Mouse (Mus musculus) olfactory bulb, adult 2 months (tissue): Measurements from ENCODE around the gene Rad51b. TPM values are rescaled to one million over a fixed set of nuclear protein-coding genes. Genes with fewer than 3 reads are reported as not detected.

Source experiments
- H3K27ac ChIP-seq: fragments of 200-500 bp; 2 replicates; pipeline ENCODE4 v1.5.1; 2012; ENCODE audit warnings: low read depth, low read length; ENCODE audit not compliant: insufficient read depth
- H3K4me1 ChIP-seq: fragments of 200-500 bp; 2 replicates; pipeline ENCODE4 v1.6.1; 2012; ENCODE audit warnings: low read length; ENCODE audit not compliant: control insufficient read depth, insufficient read depth
- H3K4me3 ChIP-seq: fragments of 200-500 bp; 2 replicates; pipeline ENCODE4 v1.5.1; 2012; ENCODE audit warnings: mild to moderate bottlenecking, low read depth, low read length, moderate library complexity; ENCODE audit not compliant: insufficient read depth
- CTCF ChIP-seq: fragments of 200-500 bp; IDR thresholded peaks from 2 replicates; pipeline ENCODE4 v1.5.1; 2012; ENCODE audit warnings: low read depth, mild to moderate bottlenecking, low read length, moderate library complexity; ENCODE audit not compliant: insufficient read depth
- POLR2A ChIP-seq: fragments of 200-500 bp; IDR thresholded peaks from 2 replicates; pipeline ENCODE4 v1.6.1; 2012; ENCODE audit warnings: mild to moderate bottlenecking, low read depth, low read length, moderate library complexity; ENCODE audit not compliant: insufficient read depth
- WGBS: fragments of 180-500 bp; shearing (Covaris S2); methylation state at CpG from one replicate; pipeline ENCODE4 v1.1.7; 2018; 5-methylcytosine and 5-hydroxymethylcytosine counted together
- polyA plus RNA-seq: library from polyadenylated mRNA; stranded (reverse); fragments of >200 nt; gene quantifications from 2 replicates; pipeline ENCODE4 v1.2.4, GENCODE M21; 2012; ENCODE audit warnings: low replicate concordance; ENCODE audit not compliant: missing spikeins, insufficient read depth, insufficient read length

The Rad51b gene
- polyA plus RNA-seq, 1 experiment, result not detected

GRCm38 (mm10) chr12:79612334-79613060, 315.4 kb downstream of the Rad51b start:
- WGBS, result 58% methylated on average over 14 of the region's 14 CpGs
- Histone ChIP-seq H3K4me3 (no peak overlapping the region), H3K4me1 (no peaks in the 10 kb centered on the region), H3K27ac (no peak overlapping the region)
- TF ChIP-seq CTCF, result peak; percentile 68
- TF ChIP-seq POLR2A, result no peak

GRCm38 (mm10) chr12:79613061-79613788, 316.1 kb downstream of the Rad51b start:
- WGBS, result 82% methylated on average over 8 of the region's 8 CpGs
- TF ChIP-seq CTCF (no peak), POLR2A (no peak)
- Histone ChIP-seq H3K4me3 (no peak overlapping the region), H3K27ac (no peak overlapping the region), H3K4me1 (no peaks in the 10 kb centered on the region)

DNA sequence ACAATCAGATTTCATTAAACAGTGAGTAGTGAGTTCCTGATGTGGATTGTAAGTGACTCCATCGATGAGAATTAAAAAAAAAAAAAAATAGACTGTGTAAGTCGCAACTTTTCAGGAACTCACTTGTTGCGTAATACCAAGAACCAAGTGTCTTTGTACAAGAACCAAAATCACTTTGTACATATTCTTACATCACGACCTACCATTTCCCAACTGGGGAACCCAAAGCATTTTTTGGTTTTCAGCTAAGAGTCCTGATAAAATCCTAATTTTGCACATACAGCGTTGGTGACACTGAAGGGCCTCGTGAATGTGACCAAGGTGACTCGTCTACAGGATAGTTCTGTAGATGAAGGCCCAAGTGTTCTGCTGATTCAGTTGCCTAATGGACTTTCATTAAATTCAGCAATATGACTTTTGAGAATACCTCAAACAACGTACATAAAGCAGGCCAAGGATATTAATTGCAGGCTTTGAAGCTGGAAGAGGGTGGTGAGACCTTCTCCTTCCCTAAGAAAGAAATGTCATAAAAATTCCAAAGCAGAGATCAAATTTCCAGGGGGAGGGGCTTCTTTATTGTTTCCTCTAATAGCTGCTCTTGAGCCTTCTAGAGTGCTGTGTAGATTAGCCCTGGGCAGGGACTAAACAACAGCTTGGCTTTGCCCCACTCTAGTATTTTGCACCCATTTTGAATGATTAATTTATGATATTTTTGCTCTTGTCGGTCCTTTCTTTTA, 316.9 kb downstream of the Rad51b start:
- Histone ChIP-seq H3K4me3 (no peak overlapping the region), H3K27ac (no peak overlapping the region), H3K4me1 (no peaks in the 10 kb centered on the region)
- TF ChIP-seq CTCF, result no peak
- TF ChIP-seq POLR2A, result no peak
- 81% methylated on average over 9 of the region's 9 CpGs for WGBS

DNA sequence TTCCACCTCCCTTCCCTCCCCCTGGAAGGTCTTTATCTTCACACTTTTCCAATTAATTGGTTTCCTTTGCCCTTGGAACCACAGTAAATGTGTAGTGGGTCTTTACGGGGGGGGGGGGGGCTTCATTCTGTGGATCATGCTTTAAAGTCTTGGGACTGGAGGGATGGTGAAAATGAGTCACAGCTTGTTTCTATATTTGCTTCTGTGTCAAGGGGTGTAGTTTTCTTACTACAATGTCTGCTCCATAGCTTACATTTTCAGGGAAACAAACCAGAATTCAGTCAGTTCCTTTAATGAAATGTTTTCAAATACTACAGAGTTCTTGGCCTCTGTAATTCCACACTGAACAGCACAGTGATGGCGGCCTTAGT, 317.5 kb downstream of the Rad51b start:
- WGBS, result 27% methylated on average over 2 of the region's 2 CpGs
- H3K4me1 ChIP-seq, result no peaks in the 10 kb centered on the region
- H3K4me3 ChIP-seq, result no peak overlapping the region
- TF ChIP-seq CTCF (no peak), POLR2A (no peak)
- no peak overlapping the region for H3K27ac ChIP-seq

DNA sequence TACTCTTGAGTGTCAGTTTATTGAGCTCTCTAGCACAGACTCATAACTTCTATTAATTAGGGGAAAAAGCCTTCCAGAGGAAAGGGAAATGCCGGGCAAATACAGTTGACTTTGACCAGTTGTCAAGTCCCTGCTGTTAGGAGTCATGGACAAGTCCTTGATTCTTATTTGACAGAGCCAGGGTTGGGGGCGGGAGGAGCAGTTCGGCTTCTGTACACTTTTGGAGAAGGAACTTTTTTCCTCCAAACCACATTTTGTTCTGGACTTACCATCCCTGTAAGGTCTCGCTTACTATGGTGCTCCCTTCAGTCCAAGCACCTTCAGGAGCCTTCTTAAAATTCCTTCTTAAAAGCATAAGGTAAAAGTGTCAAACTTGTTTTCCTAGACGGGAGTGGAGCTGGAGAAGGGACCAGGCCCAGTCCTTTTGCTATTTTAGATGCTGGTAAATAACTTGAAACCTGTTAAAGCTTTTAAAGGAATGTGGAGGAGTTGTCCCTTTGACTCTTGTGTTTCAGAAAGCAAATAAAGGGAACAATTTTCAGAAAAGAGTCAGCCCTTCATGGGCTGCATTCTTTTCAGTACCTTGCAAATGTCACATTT, 318.7 kb downstream of the Rad51b start:
- 85% methylated on average over 5 of the region's 5 CpGs for WGBS
- TF ChIP-seq CTCF, result no peak
- no peak for TF ChIP-seq POLR2A
- H3K27ac ChIP-seq, result no peak overlapping the region
- no peak overlapping the region for H3K4me3 ChIP-seq
- H3K4me1 ChIP-seq, result no peaks in the 10 kb centered on the region

- WGBS, result 89% methylated on average over 1 of the region's 1 CpGs
- Histone ChIP-seq H3K4me3 (no peak overlapping the region), H3K4me1 (no peaks in the 10 kb centered on the region), H3K27ac (no peak overlapping the region)
- TF ChIP-seq POLR2A (no peak), CTCF (no peak)
Observed at GRCm38 (mm10) chr12:79619009-79619408, 321.9 kb downstream of the Rad51b start.

DNA sequence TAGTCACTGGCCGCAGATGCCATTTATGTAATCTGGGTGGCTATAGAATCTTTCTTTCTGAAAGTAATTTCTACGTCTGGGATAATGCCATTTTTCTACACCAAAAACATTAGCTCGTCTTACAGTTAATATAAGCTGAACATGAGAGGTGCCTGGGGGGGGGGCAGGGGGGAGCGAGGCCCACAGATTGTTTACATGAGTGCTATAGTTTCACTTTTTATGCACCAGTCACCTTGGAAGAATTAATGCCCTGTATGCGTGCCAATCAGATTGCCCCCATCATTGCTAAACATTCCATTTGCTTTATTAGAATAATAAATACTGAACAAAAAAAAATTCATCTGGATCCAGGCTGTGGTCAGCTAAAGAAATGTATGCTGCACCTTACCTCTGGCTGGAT, 323.6 kb downstream of the Rad51b start:
- 87% methylated on average over 5 of the region's 5 CpGs for WGBS
- no peak for TF ChIP-seq CTCF
- no peak for TF ChIP-seq POLR2A
- no peaks in the 10 kb centered on the region for H3K4me1 ChIP-seq
- no peak overlapping the region for H3K27ac ChIP-seq
- H3K4me3 ChIP-seq, result no peak overlapping the region

DNA sequence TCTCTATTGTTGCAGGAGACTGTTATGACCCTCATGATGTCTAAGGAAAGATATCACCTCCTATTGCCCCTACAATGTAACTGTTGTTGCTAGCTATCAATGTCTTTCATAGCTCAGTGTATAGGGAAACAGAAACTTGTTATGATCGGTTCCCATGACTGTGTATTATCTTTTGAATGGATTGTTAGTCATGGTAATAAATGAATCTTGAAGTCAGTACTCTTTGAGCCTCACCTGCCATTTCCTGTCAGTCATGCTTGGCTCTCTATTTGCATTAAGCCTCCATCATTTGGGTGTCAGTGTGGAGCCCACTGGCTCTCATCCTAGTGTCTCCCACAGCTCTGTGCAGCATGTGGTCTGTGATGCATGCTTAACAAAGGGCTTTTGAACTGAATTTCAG, 326.2 kb downstream of the Rad51b start:
- Histone ChIP-seq H3K4me1 (no peaks in the 10 kb centered on the region), H3K4me3 (no peak overlapping the region), H3K27ac (no peak overlapping the region)
- 82% methylated on average over 1 of the region's 1 CpGs for WGBS
- no peak for TF ChIP-seq POLR2A
- no peak for TF ChIP-seq CTCF
